Mouse (Mus musculus): ENCODE data around the gene Ppfia3.

Ppfia3 gene

DNA sequence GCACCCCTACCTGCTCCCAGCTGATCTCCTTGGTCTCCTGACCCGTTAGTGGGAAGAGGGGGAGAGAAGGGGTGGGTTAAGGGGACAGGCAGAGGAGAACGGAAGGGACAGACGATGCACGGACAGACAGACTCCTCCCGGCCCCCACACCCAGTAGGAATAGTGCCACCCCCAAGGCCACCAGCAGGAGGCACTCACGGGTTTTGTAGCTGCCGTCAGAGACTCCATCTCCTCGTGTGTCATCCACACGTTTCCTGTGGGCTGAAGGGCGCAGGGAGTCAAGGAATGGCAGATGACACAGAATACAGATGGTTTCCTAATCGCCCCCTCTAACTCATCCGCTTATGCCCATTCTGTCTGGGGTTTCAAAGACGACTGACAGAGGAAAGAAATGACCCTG, 23.3 kb downstream of the Ppfia3 start:
- no peak for DNase-seq (ENCODE audit: low spot score)

DNA sequence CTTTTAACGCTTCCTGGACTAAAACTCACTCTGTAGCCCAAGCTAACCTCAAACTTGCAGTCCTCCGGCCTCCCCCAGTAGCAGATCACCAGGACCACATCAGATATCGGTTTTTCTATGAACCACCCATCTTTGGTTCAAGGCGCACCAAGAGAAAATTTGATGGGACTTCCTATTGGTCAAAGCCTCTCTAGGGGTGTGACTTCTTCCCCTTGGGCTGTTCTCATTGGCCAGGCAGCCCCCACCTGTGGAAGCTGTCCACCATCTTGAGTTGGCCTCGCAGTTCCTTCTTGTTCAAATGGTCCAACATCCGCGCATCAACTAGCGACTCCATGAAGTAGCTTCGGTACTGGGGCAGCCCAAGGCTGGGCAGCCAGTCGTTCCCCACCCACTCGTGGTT, 24.7 kb downstream of the Ppfia3 start:
- no peak for DNase-seq (ENCODE audit: low spot score)

DNA sequence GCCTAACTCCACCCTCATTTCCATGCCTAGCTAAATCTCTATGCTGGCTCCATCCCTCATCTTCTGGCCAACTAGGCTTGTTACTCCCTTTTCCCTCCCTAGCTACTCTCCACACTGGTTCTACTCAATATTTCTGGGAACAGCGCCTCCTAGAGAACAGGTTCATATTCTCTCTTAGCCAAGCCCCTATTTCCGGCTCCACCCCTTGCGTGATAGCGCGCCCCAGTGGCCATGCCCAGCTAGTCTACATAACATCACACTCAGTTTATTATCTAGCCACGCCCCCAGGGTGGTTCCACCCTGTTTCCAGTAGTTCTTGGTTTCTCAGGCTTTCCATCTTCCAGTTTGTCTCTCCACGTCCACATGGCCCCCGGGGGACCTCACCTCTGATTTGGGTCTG, 25.5 kb downstream of the Ppfia3 start:
- peak; percentile 87 for DNase-seq (ENCODE audit: low spot score)

DNA sequence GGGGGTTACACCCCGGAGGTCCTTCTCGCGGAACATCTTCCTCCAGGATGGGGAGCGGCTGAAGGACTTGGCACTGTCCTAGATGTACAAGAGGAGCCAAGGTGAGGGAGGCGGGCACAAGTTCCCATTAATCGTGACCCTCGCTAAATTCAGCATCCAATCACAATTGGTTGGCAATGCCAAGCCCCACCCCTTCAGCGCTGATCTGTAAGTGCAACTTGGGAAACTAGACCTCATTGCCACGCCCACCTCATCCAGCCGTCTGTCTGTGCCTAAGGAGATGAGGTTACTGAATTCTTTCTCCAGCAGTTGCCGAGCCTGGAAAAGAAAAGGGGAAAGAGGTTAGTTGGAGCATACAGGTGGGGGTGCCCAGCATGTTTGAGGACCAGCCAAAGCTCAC, 26.1 kb downstream of the Ppfia3 start:
- DNase-seq (ENCODE audit: low spot score) = no peak

DNA sequence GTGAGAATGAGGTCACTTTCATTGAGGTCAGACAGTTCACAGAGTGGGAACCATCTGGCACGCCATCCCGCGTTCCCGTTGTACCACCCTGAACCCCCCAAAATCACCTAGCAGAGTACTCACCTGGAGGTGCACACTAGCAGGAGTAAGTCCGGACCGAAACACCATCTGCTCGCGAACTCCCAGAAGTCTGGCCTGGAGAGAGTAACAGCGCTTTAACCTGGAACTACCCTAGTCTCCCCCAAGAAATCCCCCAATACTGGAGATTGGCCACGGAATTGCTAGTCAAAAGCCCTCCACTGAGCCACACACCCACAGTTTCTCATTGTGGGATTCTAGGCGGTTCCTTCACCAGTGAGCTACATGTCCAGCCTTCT, 26.8 kb downstream of the Ppfia3 start:
- DNase-seq (ENCODE audit: low spot score) = no peak

DNA sequence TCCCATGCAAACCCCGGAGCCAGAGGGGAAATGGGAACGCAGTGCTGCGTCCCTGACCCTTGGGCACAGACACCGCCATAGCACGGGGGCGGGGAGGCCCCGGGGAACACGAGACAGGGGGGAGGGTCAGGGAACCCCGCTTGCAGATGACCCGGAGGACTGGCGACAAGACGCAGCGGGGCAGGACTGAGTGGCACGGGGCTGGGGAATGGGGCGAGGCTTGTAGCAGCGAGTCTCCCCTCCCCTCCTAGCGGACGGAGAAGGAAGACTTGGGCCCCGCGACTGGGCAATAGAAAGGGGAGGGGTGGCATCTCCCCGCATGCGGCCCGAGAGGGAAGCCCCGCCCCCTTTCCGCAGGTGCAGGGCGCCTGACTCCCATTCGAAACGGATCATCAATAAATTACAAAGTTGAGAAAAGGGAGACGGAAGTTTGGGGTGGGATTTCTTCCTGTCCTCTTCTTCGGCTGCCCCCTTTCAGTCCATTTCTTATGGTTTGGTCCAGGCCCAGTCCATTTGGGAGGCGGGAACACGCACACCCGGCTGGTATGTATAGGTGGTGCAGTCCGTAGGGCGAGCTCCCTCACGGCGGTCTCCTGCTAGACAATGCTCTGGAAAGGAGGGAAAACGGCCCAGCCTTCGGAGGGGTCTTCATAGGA, 27.3 kb downstream of the Ppfia3 start:
- DNase-seq (ENCODE audit: low spot score) = no peak

DNA sequence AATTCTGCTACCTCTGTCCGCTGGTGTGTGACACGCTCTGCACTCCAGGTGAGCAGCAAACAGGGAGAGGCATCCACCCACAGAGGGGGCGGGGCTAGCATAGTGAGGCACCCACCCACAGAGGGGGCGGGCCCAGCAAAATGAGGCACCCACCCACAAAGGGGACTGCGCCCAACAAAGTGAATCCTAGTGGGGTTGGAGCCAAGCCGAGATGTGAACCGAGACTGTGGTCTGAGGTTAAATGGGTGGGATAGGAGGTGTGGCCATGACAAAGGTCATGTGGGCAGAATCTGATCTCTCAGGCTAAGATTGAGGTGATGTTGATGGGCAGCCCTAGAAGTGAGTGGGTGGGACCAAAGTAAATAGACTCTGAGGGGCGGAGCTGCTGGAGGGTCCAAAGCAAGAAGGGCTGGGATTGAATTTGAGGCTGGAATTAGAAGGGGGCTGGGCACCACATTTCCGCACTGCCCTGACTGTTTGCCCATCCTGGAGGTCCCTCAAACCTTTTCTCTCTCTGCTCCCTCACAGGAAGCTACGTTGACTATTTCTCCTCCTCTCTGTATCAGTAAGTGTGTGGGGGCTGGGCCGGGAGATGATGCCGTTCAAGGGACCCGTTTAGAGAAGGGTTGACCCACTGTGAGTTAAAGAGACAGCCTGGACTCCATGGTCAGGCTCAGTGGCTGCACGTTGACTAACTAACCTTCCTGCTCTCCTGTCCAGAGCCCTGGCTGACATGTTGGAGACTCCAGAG, 28.5 kb downstream of the Ppfia3 start:
- peak; percentile 53 for DNase-seq (ENCODE audit: low spot score)

DNA sequence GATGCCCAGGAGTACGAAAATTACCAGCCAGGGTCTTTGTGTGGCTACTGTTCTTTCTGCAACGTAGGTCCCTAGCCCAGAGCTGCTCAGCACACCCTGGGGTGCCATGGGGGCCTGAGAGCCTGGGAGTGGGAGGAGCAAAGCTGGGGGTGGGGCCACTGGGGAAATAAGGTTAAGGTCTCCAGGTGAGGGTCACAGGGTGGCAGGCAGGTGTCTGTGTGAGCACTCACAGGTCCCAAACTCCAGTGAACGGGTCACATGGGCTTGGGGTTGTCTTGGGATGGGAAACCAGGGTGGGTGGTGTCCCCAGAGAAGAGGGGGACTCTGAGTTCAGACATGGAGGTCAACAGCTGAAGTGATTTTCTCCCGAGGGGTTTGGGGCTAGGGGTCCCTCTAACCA, 29.4 kb downstream of the Ppfia3 start:
- no peak for DNase-seq (ENCODE audit: low spot score)

DNA sequence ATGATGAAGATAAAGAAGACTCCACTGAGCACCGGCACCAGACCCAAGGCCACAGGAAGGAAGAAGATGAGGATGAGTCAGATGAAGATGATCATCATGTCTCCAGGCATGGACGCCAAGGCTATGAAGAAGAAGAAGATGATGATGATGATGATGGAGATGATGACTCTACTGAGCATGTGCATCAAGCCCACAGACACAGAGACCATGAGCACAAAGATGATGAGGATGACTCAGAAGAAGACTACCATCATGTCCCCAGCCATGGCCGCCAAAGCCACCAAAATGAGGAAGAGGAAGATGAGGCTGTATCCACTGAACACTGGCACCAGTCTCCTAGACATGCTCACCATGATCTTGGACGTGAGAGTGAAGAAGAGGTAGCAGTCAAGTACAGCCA, 30.5 kb downstream of the Ppfia3 start:
- no peak for DNase-seq (ENCODE audit: low spot score)

DNA sequence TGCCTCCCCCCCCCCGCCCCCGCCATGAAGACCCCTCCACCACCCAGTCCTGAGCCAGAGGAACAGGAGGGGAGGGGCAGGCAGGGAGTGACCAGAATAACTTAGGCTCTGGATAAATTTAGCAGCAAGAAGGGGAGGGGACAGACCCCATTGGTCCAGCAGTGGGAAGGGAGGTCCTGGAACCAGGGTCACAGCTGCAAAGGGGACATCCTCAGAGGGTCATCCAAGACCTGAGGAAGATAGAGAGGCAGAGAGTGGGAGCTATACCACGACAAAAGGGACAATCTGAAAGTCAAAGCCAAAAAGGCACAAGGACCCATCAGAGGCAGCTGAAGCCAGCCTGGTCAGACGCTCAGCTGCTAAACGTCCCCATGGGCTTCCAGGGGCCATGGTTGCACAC, 31.8 kb downstream of the Ppfia3 start, which contains the start of gene Hrc:
Hrc (plus strand) TSS at position 235 of the 400 bp plus-strand sequence.
- no peak for DNase-seq (ENCODE audit: low spot score)

DNA sequence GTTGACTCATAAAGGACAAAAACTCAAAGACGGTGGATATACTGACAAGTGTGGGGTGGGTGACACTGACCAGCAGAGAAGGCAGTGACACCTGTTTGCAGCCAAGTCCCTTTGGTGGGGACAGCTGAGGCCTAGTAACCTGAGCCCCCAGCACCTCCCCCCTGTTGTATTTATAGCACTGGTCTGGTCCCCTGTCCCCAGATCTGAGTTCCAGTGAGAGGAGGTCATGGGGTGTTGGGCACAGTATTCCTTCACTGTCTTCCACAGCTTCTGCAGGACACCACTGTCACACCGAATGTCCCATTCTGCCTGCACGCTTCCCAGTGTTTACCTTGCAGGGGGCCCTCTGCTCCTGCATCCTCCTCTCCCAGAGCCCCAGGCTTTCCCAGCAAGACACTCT, 32.2 kb downstream of the Ppfia3 start:
- no peak for DNase-seq (ENCODE audit: low spot score)

DNA sequence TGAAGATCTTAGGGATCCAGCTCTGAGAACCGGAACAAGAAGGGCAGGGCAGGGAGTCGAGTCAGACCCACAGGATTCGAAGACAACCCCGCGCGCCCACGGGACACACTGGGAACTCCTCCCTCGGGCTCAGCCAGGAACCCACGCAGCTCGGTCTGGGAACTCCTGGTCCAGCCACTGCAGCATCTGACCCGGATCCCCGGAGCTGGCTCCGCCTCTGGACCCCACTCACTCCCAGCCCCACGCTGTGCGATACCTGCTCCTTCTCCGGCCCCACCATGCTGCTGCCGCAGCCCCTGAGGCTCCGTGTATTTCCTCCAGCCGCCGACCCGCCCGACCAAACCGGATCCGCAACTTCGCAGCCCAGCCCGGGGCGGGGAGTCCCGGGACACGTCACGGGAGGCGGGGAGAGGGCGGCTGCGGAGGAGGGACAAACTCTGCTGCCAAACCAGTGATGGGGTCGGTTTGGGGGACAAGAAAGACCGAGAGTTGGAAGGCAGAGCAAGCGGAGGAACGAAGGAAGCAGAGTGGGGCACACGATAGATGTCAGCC, 33.3 kb downstream of the Ppfia3 start, which contains the start of gene Trpm4:
Trpm4 (minus strand) TSS at position 350 of the 552 bp plus-strand sequence.
- peak; percentile 84 for DNase-seq (ENCODE audit: low spot score)

DNA sequence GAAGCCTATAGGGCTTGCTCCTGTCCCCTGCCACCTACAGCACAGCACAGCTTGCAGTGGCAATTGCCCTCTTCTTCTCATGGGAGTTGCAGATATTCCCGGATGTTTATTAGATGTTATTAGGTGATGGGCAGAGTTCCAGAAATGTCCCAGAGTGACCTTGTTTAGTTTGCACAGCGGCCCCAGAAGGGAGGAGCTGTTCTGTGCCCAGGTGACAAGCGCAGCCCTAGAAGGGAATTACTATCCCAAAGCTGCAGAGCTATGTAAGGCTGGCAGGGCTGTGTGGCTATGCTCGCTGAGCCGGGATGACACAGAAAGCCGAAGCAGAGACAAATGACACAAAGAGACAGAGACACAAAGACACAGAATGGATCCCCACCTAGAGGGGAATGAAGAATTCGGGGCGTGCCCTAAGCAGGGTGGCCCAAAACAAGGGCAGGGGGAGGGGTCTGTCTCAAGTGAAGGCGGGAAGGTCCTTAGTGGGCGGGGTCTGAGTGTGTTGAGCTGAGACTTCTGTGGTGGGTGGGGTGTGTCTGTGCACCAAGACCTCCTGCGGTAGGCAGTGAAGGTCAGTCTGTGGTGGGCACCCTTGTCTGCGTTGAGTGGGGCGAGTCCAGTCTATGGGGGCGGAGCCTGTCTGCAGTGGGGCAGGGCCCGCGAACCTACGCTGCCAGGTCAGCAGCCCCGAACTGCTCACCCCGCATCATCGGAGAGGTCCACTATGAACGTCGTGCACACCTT, 34.0 kb downstream of the Ppfia3 start:
- DNase-seq (ENCODE audit: low spot score) = peak; percentile 35

DNA sequence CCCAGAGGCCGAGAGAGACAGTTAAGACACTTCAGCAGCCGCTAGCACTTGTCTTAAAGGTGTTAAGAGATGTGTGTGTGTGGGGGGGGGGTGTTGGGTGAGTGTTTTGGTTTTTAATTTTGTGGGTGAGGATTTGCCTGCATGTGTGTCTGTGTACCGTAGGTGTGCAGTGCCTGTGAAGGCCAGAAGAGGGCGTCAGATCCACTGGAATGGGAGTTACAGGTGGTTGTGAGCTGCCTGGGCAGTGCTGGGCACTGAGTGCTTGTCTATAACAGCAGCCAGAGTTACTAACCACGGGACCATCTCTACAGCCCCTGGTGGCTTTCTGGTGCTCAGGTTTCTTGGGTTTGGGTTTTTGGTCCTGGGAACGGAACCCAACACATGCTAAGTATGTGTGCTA, 35.3 kb downstream of the Ppfia3 start:
- DNase-seq (ENCODE audit: low spot score) = no peak

DNA sequence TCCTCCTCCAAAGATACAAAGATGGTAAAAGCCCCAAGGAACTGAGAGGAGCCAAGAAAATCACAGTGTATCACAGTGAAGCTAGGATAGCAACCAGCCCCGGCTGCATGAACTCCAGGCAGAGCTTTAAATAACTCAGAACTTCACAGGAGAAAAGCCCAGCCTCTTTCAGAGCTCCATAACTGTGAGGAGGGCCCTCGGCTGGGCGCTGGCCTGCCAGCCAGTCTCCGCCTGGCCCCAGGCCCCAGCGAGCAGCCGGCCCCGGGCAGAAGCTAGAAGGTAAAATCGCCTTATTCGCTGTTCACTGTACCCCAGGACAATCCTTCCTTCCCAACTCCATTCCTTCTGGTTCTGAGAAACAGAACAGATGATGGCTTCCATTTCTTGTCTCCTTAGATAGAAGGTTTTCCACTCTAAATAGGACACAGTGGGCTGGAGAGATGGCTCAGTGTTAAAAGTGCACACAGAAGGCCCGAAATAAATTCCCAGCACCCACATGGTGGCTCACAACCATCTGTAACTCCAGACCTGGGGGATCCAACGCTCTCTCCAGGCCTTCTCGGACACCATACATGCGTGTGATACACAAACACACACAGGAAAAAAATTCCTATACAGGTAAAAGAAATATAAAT, 37.9 kb downstream of the Ppfia3 start:
- no peak for DNase-seq (ENCODE audit: low spot score)

DNA sequence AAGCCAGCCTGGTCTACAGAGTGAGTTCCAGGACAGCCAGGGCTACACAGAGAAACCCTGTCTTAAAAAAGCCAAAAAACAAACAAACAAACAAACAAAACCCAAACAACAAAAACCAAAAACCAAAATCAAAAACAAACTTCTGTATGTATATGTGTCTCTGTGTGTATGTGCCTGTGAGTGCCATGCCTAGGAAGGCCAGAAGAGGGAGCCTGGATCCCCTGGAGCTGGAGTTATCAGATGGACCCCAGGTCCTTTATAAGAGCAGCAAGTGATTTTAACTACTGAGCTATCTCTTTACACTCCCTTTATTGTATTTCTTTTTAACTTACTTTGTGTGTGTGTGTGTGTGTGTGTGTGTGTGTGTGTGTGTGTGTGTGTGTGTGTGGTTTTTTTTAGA, 41.0 kb downstream of the Ppfia3 start:
- no peak for DNase-seq (ENCODE audit: low spot score)

DNA sequence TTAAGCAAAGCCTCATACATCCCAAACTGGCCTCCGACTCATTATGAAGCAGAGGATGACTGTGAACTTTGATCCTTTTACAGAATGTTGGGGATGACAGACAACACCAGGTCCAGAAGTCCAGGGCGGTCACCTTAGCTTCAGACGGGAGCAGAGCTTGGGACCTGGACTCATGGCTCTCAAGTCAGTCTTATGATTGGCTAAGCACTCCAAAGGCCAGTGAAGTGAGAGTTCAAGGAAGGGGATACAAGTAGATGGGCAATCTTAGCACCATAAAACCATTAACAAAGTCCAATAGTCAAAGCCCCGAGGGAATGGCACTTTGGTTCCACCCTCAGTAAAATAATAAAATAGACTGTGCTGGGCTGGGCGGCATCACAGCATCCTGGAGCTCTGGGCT, 43.8 kb downstream of the Ppfia3 start:
- no peak for DNase-seq (ENCODE audit: low spot score)

DNA sequence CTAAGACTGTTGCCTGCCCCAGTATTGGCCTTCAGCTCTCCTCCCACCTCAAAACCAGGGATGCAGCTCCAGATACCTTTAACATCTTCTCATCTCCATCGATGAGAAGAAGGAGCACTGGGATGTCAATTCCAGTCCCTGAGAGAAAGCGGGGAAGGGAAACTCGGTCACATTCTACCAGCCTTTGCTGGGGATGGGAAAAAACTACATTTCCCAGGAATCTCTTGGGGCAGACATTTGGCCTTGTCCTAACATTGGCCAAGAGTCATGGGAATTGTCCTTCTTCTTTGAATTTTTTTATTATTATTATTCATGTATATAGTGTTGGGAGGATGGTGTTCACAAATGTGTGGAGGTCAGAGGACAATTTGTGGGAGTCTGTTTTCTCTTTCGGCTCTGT, 44.6 kb downstream of the Ppfia3 start:
- DNase-seq (ENCODE audit: low spot score) = no peak

DNA sequence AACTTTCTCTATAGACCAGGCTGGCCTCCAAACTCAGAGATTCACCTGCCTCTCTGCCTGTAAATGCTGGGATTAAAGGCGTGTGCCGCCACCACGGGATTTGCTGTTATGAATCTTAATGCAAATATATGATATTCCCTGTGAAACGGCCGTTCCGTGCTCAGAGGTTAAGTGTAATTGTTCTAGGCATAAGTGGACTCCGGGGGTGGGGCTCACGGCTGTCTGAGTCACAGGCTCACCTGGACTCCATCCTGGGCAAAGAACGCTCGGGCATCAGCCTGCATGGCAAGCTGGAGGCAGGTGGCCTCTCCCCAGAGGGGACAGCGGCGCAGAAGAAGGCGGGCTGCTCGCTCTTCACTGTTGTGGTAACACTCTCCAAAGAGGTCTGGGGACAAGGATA, 50.3 kb downstream of the Ppfia3 start:
- DNase-seq (ENCODE audit: low spot score) = no peak

DNA sequence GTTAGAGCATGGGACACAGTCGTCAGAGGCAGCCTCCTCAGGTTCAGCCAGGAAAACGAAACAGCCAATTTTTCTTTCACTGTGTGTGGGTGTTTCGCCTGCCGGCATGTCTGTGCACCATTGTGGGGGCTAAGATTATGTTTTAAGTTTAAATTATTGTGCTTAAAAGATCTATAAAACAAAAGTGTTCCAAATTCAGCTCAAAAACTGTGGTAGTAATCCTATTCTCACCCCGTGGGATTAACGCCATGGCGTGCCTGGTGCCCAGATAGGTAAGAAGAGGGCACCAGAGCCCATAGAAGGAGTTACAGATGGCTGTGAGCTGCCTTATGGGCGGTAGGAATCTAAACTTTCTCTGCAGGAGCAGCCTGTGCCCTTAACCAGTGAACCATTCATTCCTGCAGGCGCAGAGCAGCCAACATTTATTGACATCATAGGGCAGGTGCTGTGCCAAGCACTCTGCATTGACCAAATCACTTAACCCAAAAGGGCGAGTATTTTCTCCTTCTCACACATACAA, 51.6 kb downstream of the Ppfia3 start:
- DNase-seq (ENCODE audit: low spot score) = no peak

DNA sequence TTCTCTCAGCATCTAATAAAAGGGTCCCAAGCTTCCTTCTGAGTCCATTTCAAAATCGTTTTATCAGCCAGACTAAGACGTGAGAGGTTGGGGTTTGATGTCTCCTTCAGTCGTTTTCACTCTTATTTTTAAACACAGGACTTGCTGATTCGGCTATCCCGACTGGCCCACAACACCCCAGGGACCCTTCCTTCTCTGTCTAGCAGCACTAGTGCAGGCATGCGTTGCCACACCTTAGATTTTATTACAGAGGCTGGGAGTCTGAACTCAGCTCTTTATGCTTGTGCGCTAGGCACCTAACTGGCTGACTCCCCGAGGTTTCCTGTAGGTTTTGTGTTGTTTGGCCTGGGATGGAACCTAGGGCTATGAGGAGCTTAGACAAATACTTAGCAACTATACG, 53.3 kb downstream of the Ppfia3 start:
- DNase-seq (ENCODE audit: low spot score) = no peak

Data from T-cell, adult 2 months (primary cell).